In genomic region chr3:115846153-115846552, GRCm38 (mm10) we compare ENCODE assay signal across 16 mouse cellular contexts. TPM values are rescaled to one million over a fixed set of nuclear protein-coding genes. Genes with fewer than 3 reads are reported as not detected.
DNase-seq lines count a peak whose midpoint lies in the region; ATAC-seq and TF ChIP-seq lines count a peak whose summit lies in the region.
"Had no signal": no experiment of that assay in that cellular context is flagged by ENCODE, and none has a peak within 500 bp of the region (broad histone marks: within the 10 kb centered on the region; RNA-seq: fewer than 3 reads in every experiment).

No protein-coding gene starts in this region.

- peak overlapping the region; percentile 45; the same call in 1 of the 2 replicates for H3K27ac ChIP-seq in forebrain, embryonic 13.5 days
- no peak overlapping the region for H3K27ac ChIP-seq in forebrain, embryonic 12.5 days
- no peak overlapping the region for H3K27ac ChIP-seq in lung, postnatal 0 days (ENCODE audit: low read length)
- peak overlapping the region; percentile 60; the same call in 1 of the 2 replicates for H3K27ac ChIP-seq in forebrain, embryonic 15.5 days (replicated peaks)
- no peak overlapping the region for H3K27ac ChIP-seq in midbrain, embryonic 15.5 days
- H3K27ac ChIP-seq: embryonic facial prominence, embryonic 12.5 days; heart, embryonic 10.5 days; hindbrain, embryonic 13.5 days; hindbrain, postnatal 0 days had no signal

- peak; percentile 9 for DNase-seq in lung, postnatal 0 days (ENCODE audit: low spot score)
- DNase-seq in lung, adult 18-20 months = no peak
- DNase-seq: adrenal gland, adult 2 months; adrenal gland, postnatal 25 days; gastrocnemius, postnatal 25 days; heart, postnatal 14 days; kidney, adult 11 months had no signal

- peaks cover 28% of the 10 kb centered on the region for H3K4me1 ChIP-seq in forebrain, embryonic 13.5 days
- H3K4me1 ChIP-seq in forebrain, embryonic 12.5 days = peaks cover 15% of the 10 kb centered on the region
- H3K4me1 ChIP-seq in lung, postnatal 0 days (ENCODE audit: insufficient read depth, low read depth, low read length) = no peaks in the 10 kb centered on the region
- peaks cover 16% of the 10 kb centered on the region for H3K4me1 ChIP-seq in forebrain, embryonic 15.5 days
- H3K4me1 ChIP-seq in midbrain, embryonic 15.5 days = no peaks in the 10 kb centered on the region
- H3K4me1 ChIP-seq: embryonic facial prominence, embryonic 12.5 days; hindbrain, embryonic 13.5 days had no signal

- TF ChIP-seq EP300 in lung, postnatal 0 days (IDR thresholded peaks at IDR 0.05) = no peak

- 73% methylated on average over 5 of the region's 5 CpGs for WGBS in forebrain, embryonic 13.5 days
- WGBS in forebrain, embryonic 12.5 days = 77% methylated on average over 5 of the region's 5 CpGs
- 77% methylated on average over 5 of the region's 5 CpGs for WGBS in lung, postnatal 0 days
- WGBS in forebrain, embryonic 15.5 days = 69% methylated on average over 5 of the region's 5 CpGs
- 86% methylated on average over 5 of the region's 5 CpGs for WGBS in midbrain, embryonic 15.5 days

- no peak overlapping the region for H3K4me3 ChIP-seq in forebrain, embryonic 13.5 days
- no peak overlapping the region for H3K4me3 ChIP-seq in forebrain, embryonic 12.5 days (replicated peaks)
- no peak overlapping the region for H3K4me3 ChIP-seq in lung, postnatal 0 days (ENCODE audit: low read depth, low read length)
- no peak overlapping the region for H3K4me3 ChIP-seq in forebrain, embryonic 15.5 days
- no peak overlapping the region for H3K4me3 ChIP-seq in midbrain, embryonic 15.5 days
- H3K4me3 ChIP-seq: embryonic facial prominence, embryonic 12.5 days; heart, embryonic 10.5 days; hindbrain, embryonic 13.5 days had no signal

- no peak overlapping the region for H3K9ac ChIP-seq in forebrain, embryonic 13.5 days
- H3K9ac ChIP-seq in forebrain, embryonic 12.5 days = no peak overlapping the region
- no peak overlapping the region for H3K9ac ChIP-seq in lung, postnatal 0 days (replicated peaks; ENCODE audit: low read depth)
- no peak overlapping the region for H3K9ac ChIP-seq in forebrain, embryonic 15.5 days (replicated peaks)
- no peak overlapping the region for H3K9ac ChIP-seq in midbrain, embryonic 15.5 days
- H3K9ac ChIP-seq: embryonic facial prominence, embryonic 12.5 days; hindbrain, embryonic 13.5 days had no signal

- ATAC-seq in forebrain, embryonic 13.5 days = no peak
- ATAC-seq in forebrain, embryonic 12.5 days (ENCODE audit: low FRiP score) = no peak
- ATAC-seq in lung, postnatal 0 days = no peak
- ATAC-seq in forebrain, embryonic 15.5 days (replicated peaks) = no peak
- no peak for ATAC-seq in midbrain, embryonic 15.5 days (replicated peaks)
- no peak for ATAC-seq in erythroblast, adult 5-6 weeks (replicated peaks; ENCODE audit: low FRiP score, poor library complexity, severe bottlenecking)

- H3K36me3 ChIP-seq in forebrain, embryonic 13.5 days (ENCODE audit: poor library complexity, severe bottlenecking) = no peaks in the 10 kb centered on the region
- H3K36me3 ChIP-seq in forebrain, embryonic 12.5 days (replicated peaks) = no peaks in the 10 kb centered on the region
- no peaks in the 10 kb centered on the region for H3K36me3 ChIP-seq in lung, postnatal 0 days (ENCODE audit: insufficient read depth, low read length)
- H3K36me3 ChIP-seq in forebrain, embryonic 15.5 days = no peaks in the 10 kb centered on the region
- no peaks in the 10 kb centered on the region for H3K36me3 ChIP-seq in midbrain, embryonic 15.5 days (replicated peaks)
- H3K36me3 ChIP-seq: embryonic facial prominence, embryonic 12.5 days; heart, embryonic 10.5 days; hindbrain, embryonic 13.5 days had no signal

- no peak for TF ChIP-seq CTCF in lung, postnatal 0 days (IDR thresholded peaks at IDR 0.05)

- H3K9me3 ChIP-seq in forebrain, embryonic 13.5 days (replicated peaks) = no peaks in the 10 kb centered on the region
- H3K9me3 ChIP-seq in forebrain, embryonic 12.5 days = no peaks in the 10 kb centered on the region
- no peaks in the 10 kb centered on the region for H3K9me3 ChIP-seq in lung, postnatal 0 days (ENCODE audit: low read length)
- no peaks in the 10 kb centered on the region for H3K9me3 ChIP-seq in forebrain, embryonic 15.5 days
- H3K9me3 ChIP-seq in midbrain, embryonic 15.5 days = no peaks in the 10 kb centered on the region
- H3K9me3 ChIP-seq: embryonic facial prominence, embryonic 12.5 days; heart, embryonic 10.5 days; hindbrain, embryonic 13.5 days had no signal

- H3K27me3 ChIP-seq in forebrain, embryonic 13.5 days = no peaks in the 10 kb centered on the region
- no peaks in the 10 kb centered on the region for H3K27me3 ChIP-seq in forebrain, embryonic 12.5 days
- H3K27me3 ChIP-seq in lung, postnatal 0 days (replicated peaks; ENCODE audit: insufficient read depth, low read length) = no peaks in the 10 kb centered on the region
- H3K27me3 ChIP-seq in forebrain, embryonic 15.5 days = no peaks in the 10 kb centered on the region
- H3K27me3 ChIP-seq in midbrain, embryonic 15.5 days (replicated peaks) = no peaks in the 10 kb centered on the region
- H3K27me3 ChIP-seq: embryonic facial prominence, embryonic 12.5 days; hindbrain, embryonic 13.5 days had no signal

- H3K4me2 ChIP-seq in forebrain, embryonic 13.5 days = no peak overlapping the region
- H3K4me2 ChIP-seq in forebrain, embryonic 12.5 days = no peak overlapping the region
- H3K4me2 ChIP-seq in lung, postnatal 0 days (replicated peaks; ENCODE audit: low read depth, low read length) = no peak overlapping the region
- H3K4me2 ChIP-seq in forebrain, embryonic 15.5 days (replicated peaks) = no peak overlapping the region
- H3K4me2 ChIP-seq in midbrain, embryonic 15.5 days = no peak overlapping the region
- H3K4me2 ChIP-seq: embryonic facial prominence, embryonic 12.5 days; hindbrain, embryonic 13.5 days had no signal

RNA-seq across cellular contexts. Expression of gene Dph5, which starts 41.5 kb away (rescaled TPM):
- 29.8 and 30.2 TPM in 2 replicates for polyA plus RNA-seq in forebrain, embryonic 13.5 days (2015; fragmentation: Nextera tagmentation; extraction: Ambion mirVana)
- polyA plus RNA-seq in forebrain, embryonic 12.5 days (2016; fragmentation: Nextera tagmentation; extraction: Ambion mirVana) = 26.1 and 28.3 TPM in 2 replicates
- 12.6 and 12.7 TPM in 2 replicates for polyA plus RNA-seq in lung, postnatal 0 days (2015; fragmentation: Nextera tagmentation; extraction: Ambion mirVana)
- polyA plus RNA-seq in forebrain, embryonic 15.5 days (2015; fragmentation: Nextera tagmentation; extraction: Ambion mirVana) = 28.8 and 29.4 TPM in 2 replicates
- polyA plus RNA-seq in midbrain, embryonic 15.5 days (2015; fragmentation: Nextera tagmentation; extraction: Ambion mirVana) = 22.3 and 23.8 TPM in 2 replicates
- 4.2 and 10.4 TPM in 2 replicates for total RNA-seq in erythroblast, adult 5-6 weeks (2015; ENCODE audit: low replicate concordance)
- 6.7 and 8.4 TPM in 2 replicates for total RNA-seq in erythroblast, adult 5-6 weeks (2017; ENCODE audit: low replicate concordance)

Comparison
In these comparisons a context has a peak if more than half of its experiments do, and no peak if none do; other contexts are left out.
1. H3K27ac ChIP-seq: peak in forebrain, embryonic 13.5 days (single experiment) and forebrain, embryonic 15.5 days (single experiment); none in forebrain, embryonic 12.5 days (single experiment), lung, postnatal 0 days (single experiment) and midbrain, embryonic 15.5 days (single experiment).